8 mouse cellular contexts compared by ENCODE assay signal in the genomic region with DNA sequence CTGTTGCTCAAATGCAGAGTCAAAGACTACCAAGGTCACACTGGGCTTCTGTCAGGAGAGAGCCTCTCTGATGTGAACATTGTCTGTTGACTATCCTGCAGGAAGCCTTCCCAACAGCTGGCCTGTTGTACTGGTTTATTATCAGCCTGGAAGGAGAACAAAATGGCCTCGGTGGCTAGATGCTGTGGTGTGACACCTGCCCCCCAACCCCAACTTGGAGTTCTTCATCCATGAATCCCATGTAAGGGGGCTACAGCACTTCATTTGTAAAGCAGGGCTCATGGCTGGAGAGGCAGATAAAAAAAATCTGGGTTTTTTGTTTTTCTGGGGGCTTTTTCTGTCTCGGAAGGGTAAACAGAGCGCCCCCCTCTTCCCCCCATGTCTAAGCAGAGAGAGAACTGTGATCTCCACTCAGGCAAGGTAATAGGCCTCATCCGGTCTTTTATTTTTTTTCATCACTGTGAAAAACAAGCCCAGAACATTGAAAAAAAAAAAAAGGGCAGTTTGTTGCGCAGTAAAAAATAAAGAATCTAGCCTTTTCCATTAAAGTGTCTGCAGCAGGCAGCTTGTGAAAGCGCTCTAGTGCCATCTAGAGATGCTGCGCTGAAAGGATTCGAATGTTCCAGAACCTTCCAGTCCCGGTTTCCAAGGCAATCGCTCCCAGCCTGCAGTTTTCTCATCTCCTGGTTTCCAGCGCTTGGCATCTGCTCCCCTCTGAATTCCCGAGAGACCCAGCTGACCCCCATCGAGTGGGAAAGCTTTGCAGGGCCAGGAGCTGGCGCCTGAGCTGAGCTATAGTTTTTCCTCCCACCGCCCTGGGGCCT.
DNase-seq lines count a peak whose midpoint lies in the region; ATAC-seq and TF ChIP-seq lines count a peak whose summit lies in the region.

No protein-coding gene starts in this region.

- no peak for TF ChIP-seq POLR2A in thymus, adult 2 months (IDR thresholded peaks at IDR 0.05; ENCODE audit: control insufficient read depth, extremely low read depth, insufficient read depth, low read length, poor library complexity)

- peak; percentile 78 for TF ChIP-seq CTCF in lung, postnatal 0 days (IDR thresholded peaks at IDR 0.05)
- no peak for TF ChIP-seq CTCF in thymus, adult 2 months (IDR thresholded peaks at IDR 0.05; ENCODE audit: borderline replicate concordance, control insufficient read depth, extremely low read depth, insufficient read depth, low read length, poor library complexity)

- H3K27me3 ChIP-seq in hindbrain, embryonic 12.5 days, result no peaks in the 10 kb centered on the region
- H3K27me3 ChIP-seq in lung, postnatal 0 days (replicated peaks; ENCODE audit: insufficient read depth, low read length), result no peaks in the 10 kb centered on the region
- no peaks in the 10 kb centered on the region for H3K27me3 ChIP-seq in thymus, adult 2 months (ENCODE audit: control insufficient read depth, insufficient read depth, low read length)

- H3K36me3 ChIP-seq in hindbrain, embryonic 12.5 days, result no peaks in the 10 kb centered on the region
- H3K36me3 ChIP-seq in lung, postnatal 0 days (ENCODE audit: insufficient read depth, low read length), result no peaks in the 10 kb centered on the region
- no peaks in the 10 kb centered on the region for H3K36me3 ChIP-seq in thymus, adult 2 months (ENCODE audit: control insufficient read depth, insufficient read depth, low read length)

- ATAC-seq in hindbrain, embryonic 12.5 days (ENCODE audit: low FRiP score), result peak; percentile 68
- peak; percentile 79 for ATAC-seq in lung, postnatal 0 days

- peak overlapping the region; percentile 92 for H3K27ac ChIP-seq in hindbrain, embryonic 12.5 days
- H3K27ac ChIP-seq in lung, postnatal 0 days (ENCODE audit: low read length), result peak overlapping the region; percentile 28; the same call in 1 of the 2 replicates
- H3K27ac ChIP-seq in thymus, adult 2 months (ENCODE audit: control insufficient read depth, insufficient read depth, low read length), result no peak overlapping the region

- peak overlapping the region; percentile 21; the same call in 1 of the 2 replicates for H3K4me2 ChIP-seq in hindbrain, embryonic 12.5 days (replicated peaks)
- no peak overlapping the region for H3K4me2 ChIP-seq in lung, postnatal 0 days (replicated peaks; ENCODE audit: low read depth, low read length)

- peak overlapping the region; percentile 27; the same call in 1 of the 2 replicates for H3K9ac ChIP-seq in hindbrain, embryonic 12.5 days
- no peak overlapping the region for H3K9ac ChIP-seq in lung, postnatal 0 days (replicated peaks; ENCODE audit: low read depth)

- H3K4me3 ChIP-seq in hindbrain, embryonic 12.5 days, result no peak overlapping the region
- H3K4me3 ChIP-seq in lung, postnatal 0 days (ENCODE audit: low read depth, low read length), result no peak overlapping the region
- H3K4me3 ChIP-seq in thymus, adult 2 months (ENCODE audit: control insufficient read depth, insufficient read depth, low read length), result no peak overlapping the region

- no peaks in the 10 kb centered on the region for H3K9me3 ChIP-seq in hindbrain, embryonic 12.5 days (replicated peaks)
- H3K9me3 ChIP-seq in lung, postnatal 0 days (ENCODE audit: low read length), result no peaks in the 10 kb centered on the region

- TF ChIP-seq EP300 in lung, postnatal 0 days (IDR thresholded peaks at IDR 0.05), result peak; percentile 61; the same call in 1 of the 2 replicates

- peak; percentile 54 for DNase-seq in Muller cell, postnatal 12 days (ENCODE audit: inconsistent ontology term)
- peak; percentile 83 to 84 for DNase-seq in cerebellum, postnatal 10 days
- DNase-seq in frontal cortex, postnatal 14 days (ENCODE audit: low spot score in 2 of 2), result peak; percentile 71 to 77
- DNase-seq in layer of hippocampus, adult 9-11 months, result peak; percentile 83
- DNase-seq in lung, postnatal 0 days (ENCODE audit: low spot score), result peak; percentile 92
- DNase-seq in retina, postnatal 7 days (ENCODE audit: low read depth, low spot score), result peak; percentile 48
- DNase-seq in thymus, adult 2 months, result no peak

- H3K4me1 ChIP-seq in hindbrain, embryonic 12.5 days, result peaks cover 17% of the 10 kb centered on the region
- H3K4me1 ChIP-seq in lung, postnatal 0 days (ENCODE audit: insufficient read depth, low read depth, low read length), result 0 out of 2 replicates have a peak, but pooled peaks cover 3% of the 10 kb centered on the region
- no peaks in the 10 kb centered on the region for H3K4me1 ChIP-seq in thymus, adult 2 months (replicated peaks; ENCODE audit: control insufficient read depth, insufficient read depth, low read length)

- 22% methylated on average over 15 of the region's 15 CpGs for WGBS in hindbrain, embryonic 12.5 days
- WGBS in lung, postnatal 0 days, result 19% methylated on average over 15 of the region's 15 CpGs
- 37% methylated on average over 15 of the region's 15 CpGs for WGBS in thymus, adult 2 months
